Mouse (Mus musculus) neural tube, embryonic 13.5 days (tissue): ENCODE measurements at regions not wholly inside any gene's neighbourhood (a gene's known extent, or its start where the extent isn't known, plus 50 kb on each side); places are given as distances from the start of the nearest gene placed in this dataset.

ENCODE experiments used
- ATAC-seq: fragments of 200-750 bp; cut with Nextera tagmentation; 2 replicates; pipeline ENCODE4 v1.8.0; 2017; ENCODE audit warnings: low read depth, mild to moderate bottlenecking, moderate TSS enrichment, moderate library complexity
- H3K27ac ChIP-seq: fragments of 300-500 bp; sonication (generic); replicated peaks from 2 replicates; pipeline ENCODE4 v1.5.1; 2015; ENCODE audit warnings: moderate library complexity, mild to moderate bottlenecking, inconsistent platforms
- H3K27me3 ChIP-seq: fragments of 300-500 bp; sonication (generic); 2 replicates; pipeline ENCODE4 v1.6.1; 2015; ENCODE audit warnings: mild to moderate bottlenecking, inconsistent platforms
- H3K36me3 ChIP-seq: fragments of 300-500 bp; sonication (generic); 2 replicates; pipeline ENCODE4 v1.6.1; 2015; ENCODE audit warnings: mild to moderate bottlenecking, inconsistent platforms
- H3K4me1 ChIP-seq: fragments of 300-500 bp; sonication (generic); replicated peaks from 2 replicates; pipeline ENCODE4 v1.6.1; 2015; ENCODE audit warnings: inconsistent platforms
- H3K4me2 ChIP-seq: fragments of 300-500 bp; sonication (generic); 2 replicates; pipeline ENCODE4 v1.6.1; 2015; ENCODE audit warnings: inconsistent platforms, mild to moderate bottlenecking, moderate library complexity
- H3K4me3 ChIP-seq: fragments of 300-500 bp; sonication (generic); 2 replicates; pipeline ENCODE4 v1.5.1; 2015; ENCODE audit warnings: mild to moderate bottlenecking, inconsistent platforms
- H3K9ac ChIP-seq: fragments of 300-500 bp; sonication (generic); 2 replicates; pipeline ENCODE4 v1.6.1; 2015; ENCODE audit warnings: moderate library complexity, mild to moderate bottlenecking, inconsistent platforms
- H3K9me3 ChIP-seq: fragments of 300-500 bp; sonication (generic); 2 replicates; pipeline ENCODE4 v1.6.1; 2016; ENCODE audit warnings: inconsistent platforms
- WGBS: fragments of 180-500 bp; shearing (Covaris S2); methylation state at CpG from one replicate; pipeline ENCODE4 v1.1.7; 2015; 5-methylcytosine and 5-hydroxymethylcytosine counted together

DNA sequence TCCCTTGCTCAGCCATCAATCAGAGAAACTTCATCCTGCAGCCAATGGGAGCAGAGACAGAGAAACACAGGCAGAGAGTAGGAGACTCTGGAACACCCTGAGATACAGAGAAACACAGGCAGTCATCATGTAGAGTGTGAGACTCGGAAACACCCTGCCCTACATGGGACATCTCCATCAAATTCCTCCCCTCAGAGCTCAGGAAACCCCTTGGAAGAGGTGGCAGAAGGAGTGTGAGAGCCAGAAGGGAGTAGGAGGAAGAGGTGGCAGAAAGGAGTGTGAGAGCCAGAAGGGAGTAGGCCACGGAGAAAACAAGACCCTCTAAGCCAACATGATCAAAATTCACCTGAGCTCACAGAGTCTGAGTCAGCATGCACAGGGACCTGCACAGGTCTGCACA is 197.5 kb downstream of the Rap2a start:
- Histone ChIP-seq H3K36me3 (no peaks in the 10 kb centered on the region), H3K4me2 (no peak overlapping the region), H3K27ac (no peak overlapping the region), H3K9me3 (no peaks in the 10 kb centered on the region), H3K4me1 (no peaks in the 10 kb centered on the region), H3K4me3 (no peak overlapping the region), H3K27me3 (no peaks in the 10 kb centered on the region), H3K9ac (no peak overlapping the region)
- no peak for ATAC-seq
- whole genome bisulfite sequencing = 70% methylated on average over 2 of the region's 2 CpGs

DNA sequence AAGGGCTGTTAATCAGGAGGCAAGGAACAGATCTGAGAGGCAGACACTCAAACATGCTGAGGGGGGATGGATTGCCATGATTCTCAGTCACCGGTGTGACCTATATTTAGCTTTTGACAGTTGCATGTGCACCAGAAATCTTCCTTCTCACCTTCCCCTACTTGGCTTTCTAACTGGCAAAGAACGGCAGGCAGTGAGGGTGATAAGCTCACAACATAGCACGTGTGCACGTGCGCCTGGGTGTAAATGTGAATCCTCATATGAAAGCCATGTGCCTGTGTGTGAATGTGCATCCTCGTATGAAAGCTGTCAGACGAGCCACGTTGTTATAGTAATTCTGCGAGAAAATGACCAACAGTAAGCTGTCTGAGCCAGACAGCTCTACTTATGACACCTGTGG is 200.3 kb downstream of the Rap2a start:
- Histone ChIP-seq H3K4me3 (no peak overlapping the region), H3K4me2 (no peak overlapping the region), H3K27ac (no peak overlapping the region), H3K9ac (no peak overlapping the region), H3K9me3 (no peaks in the 10 kb centered on the region), H3K4me1 (no peaks in the 10 kb centered on the region), H3K36me3 (no peaks in the 10 kb centered on the region), H3K27me3 (no peaks in the 10 kb centered on the region)
- 87% methylated on average over 9 of the region's 9 CpGs for WGBS
- no peak for ATAC-seq

DNA sequence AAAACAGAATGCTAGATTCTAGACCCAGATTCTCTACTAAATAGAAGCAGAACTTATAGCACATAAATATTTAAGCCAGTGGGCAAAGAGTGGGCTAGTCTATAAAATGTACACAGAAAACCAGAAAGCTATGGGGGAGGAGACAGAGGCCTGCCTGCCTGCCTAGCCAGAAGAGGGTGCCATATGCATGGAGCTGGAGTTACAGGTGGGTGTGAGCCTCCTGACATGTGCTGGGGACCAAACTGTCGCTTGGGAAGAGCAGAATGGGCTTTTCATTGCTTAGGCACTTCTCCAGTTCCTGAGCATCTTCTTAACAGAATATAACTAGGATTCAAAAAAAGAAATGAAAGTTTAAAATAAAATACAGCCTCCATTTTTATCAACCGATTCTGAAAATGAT is 200.8 kb downstream of the Rap2a start:
- Histone ChIP-seq H3K9ac (no peak overlapping the region), H3K27me3 (no peaks in the 10 kb centered on the region), H3K4me2 (no peak overlapping the region), H3K4me3 (no peak overlapping the region), H3K9me3 (no peaks in the 10 kb centered on the region), H3K36me3 (no peaks in the 10 kb centered on the region), H3K27ac (no peak overlapping the region), H3K4me1 (no peaks in the 10 kb centered on the region)
- ATAC-seq = no peak
- 72% methylated on average over 2 of the region's 2 CpGs for WGBS

DNA sequence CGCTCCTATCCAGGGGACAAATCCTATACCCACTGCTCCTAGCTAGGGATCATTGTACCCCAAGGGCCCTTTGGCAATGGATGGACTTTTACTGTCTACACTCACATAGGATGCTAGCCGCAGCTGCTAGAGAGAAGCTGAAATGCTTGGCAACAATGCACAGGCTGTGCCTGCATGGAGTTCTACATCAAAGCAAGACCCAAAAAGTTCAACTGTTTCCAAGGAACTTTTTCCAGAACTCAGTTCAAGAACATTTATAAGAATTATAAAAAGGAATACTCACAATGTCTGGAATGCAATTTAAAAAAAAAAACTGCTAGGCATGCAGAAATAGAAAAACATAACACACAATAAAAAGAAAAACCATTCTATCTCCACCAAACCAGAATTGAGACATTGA is 202.0 kb downstream of the Rap2a start:
- WGBS = 92% methylated on average over 2 of the region's 2 CpGs

DNA sequence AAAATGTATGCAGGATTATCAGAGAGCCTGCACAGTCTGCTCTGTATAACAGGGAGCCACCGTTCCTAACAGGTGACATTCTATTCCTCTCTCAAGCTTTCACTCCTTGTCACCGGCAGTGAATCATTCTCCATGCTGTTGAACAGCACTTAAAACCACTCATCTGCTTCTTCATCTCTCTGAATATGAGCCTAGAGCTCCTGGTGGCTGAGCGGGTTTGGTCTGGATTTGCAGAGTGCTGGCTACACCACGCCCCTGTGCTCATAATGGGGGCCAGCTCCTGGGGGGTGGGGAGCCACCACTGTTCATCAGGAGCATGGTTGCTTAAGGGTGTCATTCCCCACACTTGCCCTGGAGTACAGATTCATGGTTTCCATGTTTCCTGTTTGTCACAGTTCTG is 207.0 kb downstream of the Rap2a start:
- no peaks in the 10 kb centered on the region for H3K27me3 ChIP-seq
- WGBS = 79% methylated on average over 4 of the region's 4 CpGs
- peak; percentile 56; the same call in 1 of the 2 replicates for ATAC-seq
- no peaks in the 10 kb centered on the region for H3K4me1 ChIP-seq
- no peak overlapping the region for H3K4me2 ChIP-seq
- no peak overlapping the region for H3K4me3 ChIP-seq
- no peaks in the 10 kb centered on the region for H3K36me3 ChIP-seq
- H3K27ac ChIP-seq = no peak overlapping the region
- H3K9ac ChIP-seq = no peak overlapping the region
- H3K9me3 ChIP-seq = no peaks in the 10 kb centered on the region

More for the DNA sequence above, 202.0 kb downstream of the Rap2a start:
- Histone ChIP-seq H3K9me3 (no peaks in the 10 kb centered on the region), H3K9ac (no peak overlapping the region), H3K4me2 (no peak overlapping the region), H3K27me3 (no peaks in the 10 kb centered on the region), H3K27ac (no peak overlapping the region), H3K4me3 (no peak overlapping the region), H3K36me3 (no peaks in the 10 kb centered on the region), H3K4me1 (no peaks in the 10 kb centered on the region)
- ATAC-seq = no peak

DNA sequence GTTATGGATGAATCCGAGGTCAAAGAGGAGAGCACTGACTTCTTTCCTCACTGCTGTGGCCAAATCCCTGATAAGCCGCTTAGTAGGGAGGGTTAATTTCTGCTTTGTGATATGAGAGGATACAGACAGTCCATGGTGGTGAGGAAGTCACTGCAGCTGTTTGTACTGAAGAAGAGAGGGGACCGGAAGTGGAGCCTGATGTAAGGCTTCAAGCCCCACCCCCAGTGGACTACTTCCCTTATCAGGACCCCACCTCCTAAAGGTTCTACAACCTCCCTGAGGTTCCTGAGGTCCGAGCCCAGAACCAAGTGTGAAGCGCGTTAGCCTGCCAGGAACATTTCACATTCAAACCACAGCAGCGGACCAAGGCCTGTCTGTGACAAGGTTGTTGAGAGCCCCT is 207.6 kb downstream of the Rap2a start:
- 92% methylated on average over 7 of the region's 7 CpGs for WGBS
- H3K36me3 ChIP-seq = no peaks in the 10 kb centered on the region
- H3K9ac ChIP-seq = no peak overlapping the region
- no peak overlapping the region for H3K4me2 ChIP-seq
- no peaks in the 10 kb centered on the region for H3K27me3 ChIP-seq
- no peak overlapping the region for H3K4me3 ChIP-seq
- ATAC-seq = no peak
- H3K27ac ChIP-seq = no peak overlapping the region
- H3K9me3 ChIP-seq = no peaks in the 10 kb centered on the region
- no peaks in the 10 kb centered on the region for H3K4me1 ChIP-seq

DNA sequence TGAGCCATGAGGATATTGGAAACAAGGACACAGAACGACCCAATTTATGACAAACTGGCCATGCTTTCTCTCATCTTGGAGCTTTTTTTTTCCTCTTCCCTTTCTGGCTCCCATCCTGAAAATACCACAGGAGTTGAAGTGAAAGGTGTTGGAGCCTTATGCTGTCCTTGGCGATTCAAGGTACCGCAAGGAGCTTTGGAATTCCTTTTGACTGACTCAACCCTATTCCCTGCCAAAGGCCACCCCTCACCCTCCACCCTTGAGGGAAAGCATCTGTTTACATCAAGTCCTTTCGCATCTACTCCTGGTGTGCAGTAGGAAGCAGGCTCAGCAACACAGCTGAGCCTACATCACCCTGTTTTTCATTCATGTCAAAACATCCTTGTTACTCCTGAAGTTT is 208.5 kb downstream of the Rap2a start:
- H3K4me2 ChIP-seq = no peak overlapping the region

DNA sequence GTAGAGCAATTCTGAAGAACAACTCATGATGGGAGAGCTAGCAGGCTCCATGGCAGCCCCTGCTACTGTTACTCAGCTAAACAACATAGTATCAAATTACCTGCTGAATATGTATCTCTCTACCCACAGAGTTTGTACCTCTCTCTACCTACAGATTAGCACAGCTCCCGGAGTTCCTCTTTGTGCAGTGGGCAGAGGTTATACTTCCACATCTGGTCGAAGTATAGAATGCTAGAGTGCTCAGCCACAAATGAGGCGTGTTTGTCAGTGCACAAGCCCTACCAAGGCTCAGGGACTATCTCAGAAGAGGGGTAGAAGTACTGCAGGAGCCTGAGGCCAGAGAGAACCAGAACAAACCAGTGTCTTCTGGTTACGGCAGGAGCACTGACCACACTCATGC is 211.6 kb upstream of the Ipo5 start:
- no peak for ATAC-seq
- Histone ChIP-seq H3K4me2 (no peak overlapping the region), H3K27me3 (no peaks in the 10 kb centered on the region), H3K27ac (no peak overlapping the region), H3K36me3 (no peaks in the 10 kb centered on the region), H3K9ac (no peak overlapping the region), H3K4me1 (no peaks in the 10 kb centered on the region), H3K9me3 (no peaks in the 10 kb centered on the region), H3K4me3 (no peak overlapping the region)
- 83% methylated on average over 4 of the region's 4 CpGs for WGBS

More for the DNA sequence above, 208.5 kb downstream of the Rap2a start:
- Histone ChIP-seq H3K27me3 (no peaks in the 10 kb centered on the region), H3K9me3 (no peaks in the 10 kb centered on the region), H3K27ac (no peak overlapping the region), H3K36me3 (no peaks in the 10 kb centered on the region), H3K4me1 (no peaks in the 10 kb centered on the region), H3K4me3 (no peak overlapping the region), H3K9ac (no peak overlapping the region)
- ATAC-seq = no peak
- WGBS = 84% methylated on average over 4 of the region's 4 CpGs

DNA sequence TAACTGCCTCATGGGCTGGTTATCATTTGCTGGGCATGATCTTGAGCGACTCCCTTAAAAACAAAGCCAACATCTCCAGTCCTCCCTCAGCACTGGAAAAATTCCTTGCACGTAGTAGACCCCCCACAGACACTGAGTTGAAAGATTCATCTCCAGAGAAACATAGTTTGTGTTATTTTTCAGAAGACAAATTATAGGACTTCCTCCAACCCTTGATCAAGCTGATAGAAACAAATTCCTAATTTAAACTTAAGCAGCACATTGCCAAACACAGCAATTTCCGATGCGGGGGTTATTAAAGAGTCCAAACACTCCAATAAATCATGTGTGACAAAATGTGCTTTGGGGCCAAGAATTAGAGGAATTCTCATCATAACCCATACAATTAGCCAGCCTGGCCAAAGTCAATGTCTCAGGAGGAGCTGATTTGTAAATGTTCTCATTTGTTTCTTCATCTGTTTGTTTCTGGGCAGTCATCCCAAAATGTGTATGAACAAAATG is 205.7 kb upstream of the Ipo5 start:
- no peak overlapping the region for H3K4me2 ChIP-seq
- H3K9ac ChIP-seq = no peak overlapping the region
- H3K4me3 ChIP-seq = no peak overlapping the region
- H3K27me3 ChIP-seq = no peaks in the 10 kb centered on the region
- WGBS = 79% methylated on average over 4 of the region's 4 CpGs
- no peaks in the 10 kb centered on the region for H3K4me1 ChIP-seq
- no peaks in the 10 kb centered on the region for H3K9me3 ChIP-seq
- H3K36me3 ChIP-seq = no peaks in the 10 kb centered on the region
- ATAC-seq = no peak
- no peak overlapping the region for H3K27ac ChIP-seq

DNA sequence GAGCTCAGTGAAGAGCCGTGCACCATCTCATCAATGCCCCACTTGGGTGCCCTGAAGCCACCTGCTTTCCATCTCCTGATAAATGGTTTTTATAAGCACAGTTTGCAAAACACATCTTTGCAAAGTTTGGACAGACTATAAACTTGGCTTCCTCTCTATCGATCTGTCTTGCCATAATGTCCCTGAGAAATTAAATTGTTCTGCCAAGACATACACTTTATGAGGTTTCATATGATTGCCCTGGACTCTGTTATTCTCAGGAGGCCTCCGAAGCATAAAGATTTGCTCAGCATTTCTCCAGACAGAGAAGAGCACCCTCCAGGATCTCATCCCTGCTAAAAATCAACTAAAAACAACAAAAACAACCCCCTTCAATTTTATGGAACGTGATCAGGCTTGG is 200.2 kb upstream of the Ipo5 start:
- no peaks in the 10 kb centered on the region for H3K9me3 ChIP-seq
- ATAC-seq = no peak
- no peak overlapping the region for H3K9ac ChIP-seq
- no peaks in the 10 kb centered on the region for H3K27me3 ChIP-seq
- no peak overlapping the region for H3K4me2 ChIP-seq
- WGBS = 83% methylated on average over 4 of the region's 4 CpGs
- H3K4me3 ChIP-seq = no peak overlapping the region
- H3K4me1 ChIP-seq = no peaks in the 10 kb centered on the region
- no peaks in the 10 kb centered on the region for H3K36me3 ChIP-seq
- H3K27ac ChIP-seq = no peak overlapping the region

DNA sequence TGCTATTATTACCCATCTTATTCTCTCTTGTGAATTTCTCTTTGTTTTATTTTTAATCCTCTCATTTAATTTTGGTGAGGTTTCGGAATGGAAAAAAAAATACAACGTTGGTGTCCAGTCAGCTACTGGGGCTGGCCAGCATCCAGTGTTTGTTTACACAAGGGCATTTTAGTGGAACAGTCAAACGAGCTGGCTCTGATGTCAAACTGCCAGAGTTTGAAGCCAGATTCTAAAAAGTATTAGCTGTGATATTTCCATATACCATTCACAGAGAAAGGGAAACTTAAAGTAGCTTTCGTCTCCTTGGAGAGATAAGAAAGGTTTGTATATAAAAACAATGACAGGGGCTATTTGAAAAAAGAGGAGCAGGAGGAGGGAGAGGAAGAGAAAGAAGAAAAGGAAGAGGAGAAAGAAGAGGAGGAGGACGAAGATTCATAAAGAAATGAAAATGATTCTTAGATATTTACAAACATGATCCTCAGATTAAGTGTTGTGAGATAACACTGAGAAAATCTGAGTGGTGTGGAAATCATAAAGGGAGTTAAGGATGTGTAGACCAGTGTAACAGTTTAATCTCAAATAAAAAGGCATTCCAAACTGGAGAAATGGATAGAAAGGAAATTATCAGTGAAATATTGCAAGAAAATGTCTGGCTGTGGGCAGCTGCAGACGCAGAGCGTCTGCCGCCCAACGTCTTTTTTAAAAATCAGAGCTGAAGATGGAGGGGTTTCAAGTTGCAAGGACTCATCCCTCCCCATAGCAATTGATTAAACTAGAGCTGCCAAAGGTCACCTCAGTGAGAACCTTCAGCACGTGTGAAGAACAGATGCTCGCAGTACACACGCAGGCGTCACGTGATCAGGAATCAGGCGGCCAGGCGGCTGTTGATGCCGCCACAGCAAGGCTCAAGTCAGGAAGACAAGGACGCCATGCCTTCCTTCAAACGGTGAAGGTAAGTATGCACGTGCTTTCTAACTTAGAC is 190.3 kb upstream of the Ipo5 start:
- 77% methylated on average over 20 of the region's 20 CpGs for WGBS
- H3K4me3 ChIP-seq = no peak overlapping the region
- no peaks in the 10 kb centered on the region for H3K9me3 ChIP-seq
- peaks cover 8% of the 10 kb centered on the region; the same call in 1 of the 2 replicates for H3K4me1 ChIP-seq
- H3K9ac ChIP-seq = no peak overlapping the region
- H3K36me3 ChIP-seq = no peaks in the 10 kb centered on the region
- H3K27me3 ChIP-seq = no peaks in the 10 kb centered on the region
- no peak overlapping the region for H3K4me2 ChIP-seq
- no peak for ATAC-seq
- no peak overlapping the region for H3K27ac ChIP-seq

DNA sequence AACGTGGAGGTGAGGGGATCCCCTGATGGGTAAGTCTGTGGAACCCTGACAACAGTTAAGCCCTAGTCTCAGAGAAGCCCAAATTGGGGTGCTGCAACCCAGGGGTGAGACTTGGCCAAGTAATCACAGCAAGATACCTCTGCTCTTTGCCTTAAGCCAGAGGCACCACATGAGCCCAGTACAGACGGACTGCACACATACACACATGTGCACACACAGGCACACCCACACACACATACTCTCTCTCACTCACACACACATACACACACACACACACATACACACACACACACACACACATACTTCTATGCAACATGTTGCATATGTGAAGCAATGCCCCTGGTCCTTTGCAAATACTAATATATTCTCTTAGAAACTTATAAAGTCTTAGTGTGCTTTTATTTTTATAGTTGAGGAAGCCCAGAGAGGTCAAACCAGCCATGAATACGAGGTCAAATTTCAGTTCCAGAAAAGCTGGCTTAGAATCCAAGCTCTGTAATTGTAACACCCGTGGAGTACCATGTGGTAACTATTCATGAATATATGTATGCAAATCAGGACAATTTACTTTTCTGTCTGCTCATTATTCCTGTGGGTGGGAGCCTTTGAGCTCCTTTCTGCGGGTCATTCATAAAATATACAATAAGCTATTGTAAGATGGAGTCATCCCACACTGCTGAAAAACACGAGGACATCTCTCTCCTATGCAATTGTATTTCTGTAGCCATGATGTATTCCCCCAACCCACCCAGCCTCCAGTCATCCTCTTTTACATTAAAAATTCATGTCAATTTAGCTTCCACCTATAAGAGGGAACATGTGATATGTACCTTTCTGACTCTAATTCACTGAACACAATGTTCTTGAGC is 189.2 kb upstream of the Ipo5 start:
- Histone ChIP-seq H3K4me1 (peaks cover 8% of the 10 kb centered on the region; the same call in 1 of the 2 replicates), H3K27ac (no peak overlapping the region), H3K4me3 (no peak overlapping the region), H3K4me2 (no peak overlapping the region), H3K27me3 (no peaks in the 10 kb centered on the region), H3K9ac (no peak overlapping the region), H3K36me3 (no peaks in the 10 kb centered on the region), H3K9me3 (no peaks in the 10 kb centered on the region)
- WGBS = 48% methylated on average over 6 of the region's 6 CpGs
- ATAC-seq = no peak
